Mouse (Mus musculus): ENCODE measurements around the gene Cdc37. TPM values are rescaled to one million over a fixed set of nuclear protein-coding genes. Genes with fewer than 3 reads are reported as not detected.
A peak's percentile ranks its signal among the peaks of the same experiment; 100 is the strongest.

Cdc37 gene
- total RNA-seq, 2 experiments from 2014 or later: 123 to 126 TPM

GRCm38 (mm10) chr9:21107607-21108237 is 42.1 kb downstream of the Cdc37 start:
- DNase-seq: no peak
- intact Hi-C loops (cut with DNase I): loop anchor here (1.0 kb wide), 1 partner anchor 12 kb away; no protein-coding TSS in a partner anchor

- intact Hi-C loops (cut with DNase I): no loop called here
- no peak for DNase-seq
Measured at GRCm38 (mm10) chr9:21105760-21106564, 43.8 kb downstream of the Cdc37 start.

GRCm38 (mm10) chr9:21104814-21105213 is 45.0 kb downstream of the Cdc37 start:
- intact Hi-C loops (cut with DNase I): no loop called here
- no peak for DNase-seq

DNA sequence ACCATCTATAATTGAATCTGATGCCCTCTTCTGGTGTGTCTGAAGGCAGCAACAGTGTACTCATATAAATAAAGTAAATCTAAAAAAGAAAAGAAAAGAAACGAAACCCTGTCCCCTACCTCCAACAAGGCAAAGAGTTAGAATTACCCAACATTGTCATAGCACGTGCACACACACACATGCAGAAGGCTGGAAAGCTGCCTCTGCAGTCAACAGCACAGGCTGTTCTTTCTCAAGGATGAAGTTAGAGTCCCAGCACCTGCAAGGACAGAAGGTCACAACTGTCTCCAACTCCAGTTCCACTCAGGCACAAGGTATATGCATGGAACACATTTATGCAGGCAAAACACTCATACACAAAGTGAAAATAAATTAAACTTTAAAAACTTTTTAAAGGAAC is 47.7 kb downstream of the Cdc37 start:
- DNase-seq: no peak
- intact Hi-C loops (cut with DNase I): no loop called here

GRCm38 (mm10) chr9:21100447-21101161 is 49.2 kb downstream of the Cdc37 start:
- no peak for DNase-seq
- intact Hi-C loops (cut with DNase I): no loop called here

- intact Hi-C loops (cut with DNase I): no loop called here
- no peak for DNase-seq
Measured at GRCm38 (mm10) chr9:21097793-21098192, 52.0 kb downstream of the Cdc37 start.

- DNase-seq: no peak
Measured at GRCm38 (mm10) chr9:21095958-21096357, 53.8 kb downstream of the Cdc37 start.

GRCm38 (mm10) chr9:21093423-21093822 is 56.4 kb downstream of the Cdc37 start:
- intact Hi-C loops (cut with DNase I): loop anchor here (5.0 kb wide), 1 partner anchor 34 kb away; no protein-coding TSS in a partner anchor

More at GRCm38 (mm10) chr9:21095958-21096357, 53.8 kb downstream of the Cdc37 start:
- intact Hi-C loops (cut with DNase I): no loop called here

GRCm38 (mm10) chr9:21091707-21092320 is 58.0 kb downstream of the Cdc37 start, which contains the start of the genes Gm38431 and Raver1:
Gene Gm38431, minus strand, starts transcription at chr9:21091997.
Gene Raver1, minus strand, starts transcription at chr9:21092008.
- DNase-seq: peak; percentile 93 to 98
- intact Hi-C loops (cut with DNase I): loop anchor here (5.0 kb wide), 1 partner anchor 35 kb away; no protein-coding TSS in a partner anchor

More at GRCm38 (mm10) chr9:21093423-21093822, 56.4 kb downstream of the Cdc37 start:
- DNase-seq: no peak

DNA sequence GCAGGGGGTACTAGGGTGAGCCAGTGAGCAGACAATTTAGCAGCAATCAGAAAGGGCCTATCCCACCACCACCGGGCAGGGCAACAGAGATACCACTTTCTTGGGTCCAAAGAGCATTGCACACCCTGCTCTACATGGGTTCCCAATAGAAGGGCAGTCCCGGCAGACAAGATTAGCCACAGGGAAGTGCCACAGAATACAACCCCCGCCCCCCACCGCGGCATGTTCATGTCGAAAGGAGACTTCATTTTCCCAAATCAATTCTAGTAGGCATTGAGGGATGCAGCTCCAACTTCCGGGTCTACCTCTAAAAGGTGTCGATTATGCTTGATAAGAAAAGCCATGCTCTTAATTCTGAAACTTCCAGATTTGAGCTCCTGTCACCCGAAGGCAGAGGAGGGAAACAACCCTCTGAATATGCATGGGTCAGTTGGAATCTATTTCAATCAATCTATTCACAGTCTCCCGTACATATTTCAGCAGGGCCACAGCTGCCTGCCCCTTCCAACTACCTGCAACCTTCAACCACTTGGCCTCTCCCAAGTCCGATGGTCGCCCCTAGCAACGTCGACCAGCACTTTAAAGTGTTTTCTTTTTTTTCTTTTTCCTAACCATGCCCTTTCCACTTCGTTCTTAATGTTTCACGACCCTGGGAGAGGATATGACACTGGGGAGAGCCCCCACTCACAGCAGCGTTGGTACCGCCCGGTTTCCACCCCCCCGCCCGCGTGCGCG is 58.6 kb downstream of the Cdc37 start:
- intact Hi-C loops (cut with DNase I): loop anchor here (5.0 kb wide), 1 partner anchor 36 kb away; no protein-coding TSS in a partner anchor
- DNase-seq: no peak

GRCm38 (mm10) chr9:21090537-21090936 is 59.2 kb downstream of the Cdc37 start:
- intact Hi-C loops (cut with DNase I): loop anchor here (5.0 kb wide), 1 partner anchor 37 kb away; no protein-coding TSS in a partner anchor
- DNase-seq: no peak

DNA sequence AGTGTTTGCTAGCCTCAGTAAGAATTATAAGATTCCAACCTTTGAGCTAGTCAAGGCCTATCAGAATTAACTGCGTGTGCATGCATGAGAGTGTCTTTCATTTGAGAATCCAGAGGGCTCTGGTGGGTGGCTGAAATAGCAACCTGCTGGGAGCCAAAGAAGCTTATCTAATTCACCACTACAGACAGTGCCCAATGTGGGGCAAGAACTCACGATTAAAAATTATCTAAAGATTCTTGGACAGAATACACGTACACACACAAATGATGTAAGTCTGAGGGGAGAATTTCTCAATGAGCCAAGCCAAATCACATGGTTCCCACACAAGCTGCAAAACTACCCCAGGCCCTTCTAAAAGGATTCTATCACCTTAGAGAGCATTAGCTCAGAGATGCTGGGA is 66.5 kb downstream of the Cdc37 start:
- DNase-seq: no peak
- intact Hi-C loops (cut with DNase I): no loop called here

Other genes starting within 250 kb of the Cdc37 start
- gene Dnmt1, start 190.1 kb downstream of the Cdc37 start, total RNA-seq (2021): 1 to 10 TPM; 6.0 to 7.7 TPM
- 1 to 10 TPM; 1.5 to 1.6 TPM for gene S1pr2, start 173.2 kb downstream of the Cdc37 start, total RNA-seq (2021)
- gene Mrpl4, start 147.2 kb downstream of the Cdc37 start, total RNA-seq (2021): 10 to 100 TPM; 58.5 to 58.7 TPM
- 1 to 10 TPM; 1.9 to 2.1 TPM for gene Icam1, start 134.0 kb downstream of the Cdc37 start, total RNA-seq (2021)
- gene Icam4, start 120.6 kb downstream of the Cdc37 start, total RNA-seq (2021): 1 to 10 TPM; 1.2 to 1.7 TPM
- not detected for gene Icam5, start 117.9 kb downstream of the Cdc37 start, total RNA-seq (2021)
- not detected for gene Zglp1, start 82.9 kb downstream of the Cdc37 start, total RNA-seq (2021)
- gene Gm49373, start 76.9 kb downstream of the Cdc37 start, total RNA-seq (2021): under 1 TPM in 1 of 2 experiments, not detected in 1; 0.17 TPM
- 10 to 100 TPM; 37.5 to 40.4 TPM for gene Fdx1l, start 76.4 kb downstream of the Cdc37 start, total RNA-seq (2021)
- gene Gm38431, start 58.0 kb downstream of the Cdc37 start, total RNA-seq (2021): 1 to 10 TPM; 1.6 TPM
- gene Raver1, start 58.0 kb downstream of the Cdc37 start, total RNA-seq (2021): 10 to 100 TPM; 13.8 to 17.9 TPM
- gene Tyk2, start 18.7 kb downstream of the Cdc37 start, total RNA-seq (2021): 1 to 10 TPM; 4.2 to 4.4 TPM
- 10 to 100 TPM; 42.2 to 53.9 TPM for gene Pde4a, start 15.7 kb upstream of the Cdc37 start, total RNA-seq (2021)
- 10 to 100 TPM; 56.5 to 58.3 TPM for gene Keap1, start 89.4 kb upstream of the Cdc37 start, total RNA-seq (2021)
- gene S1pr5, start 98.5 kb upstream of the Cdc37 start, total RNA-seq (2021): under 1 TPM in 1 of 2 experiments, not detected in 1; 0.12 TPM
- 10 to 100 TPM; 62.0 to 65.7 TPM for gene Atg4d, start 115.3 kb upstream of the Cdc37 start, total RNA-seq (2021)
- 10 to 100 TPM in 1 of 2 experiments, 1 to 10 TPM in 1; 9.1 to 11.6 TPM for gene Kri1, start 138.0 kb upstream of the Cdc37 start, total RNA-seq (2021)
- gene Cdkn2d, start 141.4 kb upstream of the Cdc37 start, total RNA-seq (2021): 10 to 100 TPM in 1 of 2 experiments, 1 to 10 TPM in 1; 8.4 to 10.1 TPM
- not detected for gene Ap1m2, start 162.4 kb upstream of the Cdc37 start, total RNA-seq (2021)
- 100 to 1,000 TPM; 135 to 148 TPM for gene Slc44a2, start 170.7 kb upstream of the Cdc37 start, total RNA-seq (2021)
- gene Ilf3, start 217.9 kb upstream of the Cdc37 start, total RNA-seq (2021): 10 to 100 TPM; 17.2 to 19.4 TPM